Mouse (Mus musculus) A20 (cell line): ENCODE measurements around the gene Ranbp3l.

Source experiments
- DNase-seq: peaks from one replicate; pipeline ENCODE4 v3.0.0-alpha.2; 2011; ENCODE audit warnings: low read depth, low spot score

Ranbp3l gene

GRCm38 (mm10) chr15:9070912-9071555 lies 103.3 kb downstream of the Ranbp3l start, which contains the start of gene Nadk2:
Gene Nadk2, plus strand, starts transcription at chr15:9071260.
- DNase-seq, result peak; percentile 98

- DNase-seq, result peak; percentile 69
Measured at GRCm38 (mm10) chr15:9071556-9072544, 104.1 kb downstream of the Ranbp3l start.

GRCm38 (mm10) chr15:9072630-9073029 lies 104.9 kb downstream of the Ranbp3l start:
- DNase-seq, result peak; percentile 71

DNA sequence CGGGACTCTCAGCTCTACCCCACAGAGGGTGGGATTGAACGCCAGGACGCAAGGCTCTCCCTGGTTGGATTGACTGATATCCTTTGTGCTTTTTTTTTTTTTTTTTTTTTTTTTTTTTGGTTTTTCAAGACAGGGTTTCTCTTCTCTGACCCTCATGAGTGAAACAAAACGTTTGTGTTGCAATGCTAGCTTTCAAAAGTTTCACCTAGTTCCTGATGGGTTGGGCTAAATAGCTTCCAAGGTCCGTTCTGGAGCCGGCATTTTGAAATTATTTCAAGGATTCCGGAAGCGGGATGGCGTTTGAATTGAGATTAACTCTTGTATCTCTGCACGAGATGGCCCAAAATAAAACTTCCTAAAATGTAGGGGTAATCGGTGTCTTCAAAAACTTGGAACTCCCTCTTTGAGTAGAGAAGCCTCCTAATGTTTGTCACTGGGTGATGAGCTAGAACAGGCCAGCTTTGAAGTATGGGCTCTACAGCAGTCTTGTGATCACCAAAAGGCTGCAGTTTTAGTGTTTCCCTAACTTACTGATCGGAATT lies 105.4 kb downstream of the Ranbp3l start:
- no peak for DNase-seq

GRCm38 (mm10) chr15:9073684-9074083 lies 105.9 kb downstream of the Ranbp3l start:
- peak; percentile 42 for DNase-seq

DNA sequence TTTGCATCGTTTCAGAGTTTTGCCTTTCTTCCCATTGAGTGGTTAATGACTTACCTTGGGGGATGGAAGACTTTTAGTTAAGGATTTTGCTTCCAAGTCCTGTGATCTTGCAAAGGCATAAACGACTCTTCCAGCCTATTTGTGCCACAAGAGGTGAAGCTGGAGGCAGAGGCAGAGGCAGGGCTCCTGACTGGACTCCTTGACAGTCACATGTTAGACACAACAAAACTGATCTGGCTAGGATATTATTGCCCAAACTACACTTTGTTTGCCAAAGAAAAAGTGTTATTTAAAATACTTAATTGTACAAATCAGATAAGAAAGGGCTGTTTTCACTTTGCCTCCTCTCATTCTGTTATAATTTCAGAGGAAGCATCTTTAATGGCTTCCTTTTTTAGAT lies 106.4 kb downstream of the Ranbp3l start:
- DNase-seq, result no peak

DNA sequence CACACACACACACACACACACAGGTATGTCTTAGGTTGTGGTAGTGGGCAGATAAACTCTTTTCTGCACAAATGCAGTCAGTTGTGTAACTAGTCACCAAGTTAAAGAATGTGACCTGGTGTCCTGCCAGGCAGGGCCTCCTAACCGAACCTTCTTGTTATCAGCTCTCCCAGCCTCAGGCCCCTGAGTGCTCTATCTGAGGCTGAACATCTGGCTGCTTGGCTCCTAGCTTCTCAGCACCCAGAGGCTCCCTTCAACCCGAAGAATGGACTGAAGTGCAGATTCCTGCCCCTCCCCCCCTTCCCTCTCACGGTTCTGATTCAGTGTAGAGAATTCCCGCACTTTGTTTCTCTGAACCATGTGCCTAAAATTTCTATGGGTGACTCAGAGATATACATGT lies 106.9 kb downstream of the Ranbp3l start:
- DNase-seq, result no peak

DNA sequence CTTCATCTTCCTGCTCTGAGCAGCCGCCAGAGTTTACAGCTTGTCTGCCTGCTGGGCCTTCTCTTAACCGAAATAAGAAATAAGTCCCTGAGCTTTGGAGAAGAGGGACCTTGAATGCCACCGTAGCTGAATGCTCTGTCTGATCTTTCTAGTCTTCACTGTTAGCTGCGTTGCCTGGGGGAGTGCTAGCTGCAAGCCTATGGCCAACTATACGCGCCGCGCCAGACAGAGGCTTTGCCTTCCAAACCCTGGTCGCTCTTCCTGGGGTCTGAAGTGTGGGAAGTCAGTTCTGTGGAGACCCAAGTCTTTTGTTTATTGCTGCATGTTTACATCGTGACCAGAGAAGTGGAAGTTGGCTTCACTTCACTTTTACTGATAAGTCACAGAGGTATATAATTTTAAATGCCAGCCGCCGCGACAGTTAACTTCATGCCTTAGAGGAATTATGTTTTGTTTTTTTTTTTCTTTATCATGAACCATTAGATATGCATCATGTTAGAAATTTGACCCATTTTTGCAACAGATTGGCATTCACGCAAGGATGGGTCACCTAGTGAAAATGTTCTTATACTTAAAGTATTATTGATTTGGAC lies 108.0 kb downstream of the Ranbp3l start:
- no peak for DNase-seq

DNA sequence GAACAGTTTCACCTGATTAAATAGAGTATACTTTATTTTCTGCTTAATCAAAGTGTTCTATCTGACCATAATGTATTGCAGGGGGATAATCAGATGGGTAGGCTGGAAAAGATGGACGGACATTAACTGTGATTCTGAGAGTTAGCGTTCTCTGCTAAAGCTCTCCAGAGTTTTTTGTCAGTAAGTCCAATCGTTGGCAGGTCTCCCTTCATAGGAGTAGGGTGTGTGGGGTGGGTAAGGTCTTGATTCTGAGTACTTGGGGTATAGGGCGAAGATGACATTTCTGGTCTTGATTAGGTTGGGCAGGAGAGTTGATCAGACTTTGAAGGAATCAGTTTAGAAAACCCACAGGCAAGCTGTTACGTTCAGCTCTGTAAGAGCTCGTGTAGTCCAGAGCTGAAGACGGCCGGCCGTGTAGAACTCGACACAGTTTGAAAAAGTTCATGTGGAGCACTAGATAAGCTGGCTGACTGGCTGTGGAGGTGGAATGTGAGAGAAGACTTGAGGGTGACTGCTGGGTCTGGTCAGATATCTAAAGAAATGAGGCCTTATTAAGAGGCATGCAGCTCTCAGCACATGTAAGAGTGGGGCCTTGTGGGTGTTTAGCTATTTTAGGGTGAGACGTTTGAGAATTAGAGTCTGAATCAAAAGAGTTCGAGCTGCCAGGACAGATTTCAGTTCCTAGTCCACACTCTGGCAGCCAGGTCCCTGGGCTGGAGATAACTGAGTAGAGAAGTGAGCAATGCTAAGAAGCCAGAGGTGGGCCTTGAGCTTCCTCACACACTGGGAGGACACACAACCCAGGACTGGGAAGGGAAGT lies 110.9 kb downstream of the Ranbp3l start:
- peak; percentile 20 for DNase-seq

GRCm38 (mm10) chr15:9079626-9080025 lies 111.9 kb downstream of the Ranbp3l start:
- no peak for DNase-seq

GRCm38 (mm10) chr15:9080206-9080605 lies 112.5 kb downstream of the Ranbp3l start:
- no peak for DNase-seq

DNA sequence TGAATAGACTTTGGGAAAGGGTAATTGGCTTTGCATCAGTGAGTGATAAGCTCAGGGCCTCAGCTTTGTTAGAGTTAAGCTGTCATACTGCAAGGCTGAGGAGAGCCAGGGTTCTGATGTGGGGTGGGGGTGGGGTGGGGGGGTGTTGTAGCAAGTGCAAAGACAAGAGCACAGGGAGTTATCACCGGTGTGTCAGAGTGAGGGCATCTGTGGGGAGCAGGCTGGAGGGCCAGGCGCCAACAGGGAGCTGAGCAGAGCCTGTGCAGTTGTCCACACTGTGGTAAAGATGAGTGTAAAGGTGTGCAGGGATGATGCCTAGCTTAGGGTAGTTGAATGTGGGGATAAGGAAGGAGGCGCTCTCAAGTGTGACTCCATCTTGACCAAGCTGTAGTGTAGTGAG lies 113.5 kb downstream of the Ranbp3l start:
- no peak for DNase-seq

DNA sequence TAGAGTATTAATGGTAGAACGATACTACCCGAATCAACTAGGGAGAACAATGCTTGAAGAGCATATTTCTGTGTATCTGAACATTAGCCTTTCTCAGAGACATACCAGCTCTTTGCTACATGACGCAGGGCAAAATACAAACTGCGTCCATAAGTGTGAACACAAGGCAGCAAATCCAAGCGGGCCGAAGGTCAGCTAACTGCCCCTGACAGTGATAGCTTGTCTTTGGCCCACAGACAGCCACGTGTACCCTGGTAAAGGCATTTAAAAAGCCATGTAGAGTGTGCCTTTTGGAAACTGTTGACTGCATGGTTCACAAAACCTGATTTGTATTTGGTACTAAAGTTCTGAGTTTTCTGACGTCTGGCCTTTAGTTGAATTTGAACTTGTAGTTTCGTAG lies 115.0 kb downstream of the Ranbp3l start:
- no peak for DNase-seq

GRCm38 (mm10) chr15:9086813-9087212 lies 119.1 kb downstream of the Ranbp3l start:
- no peak for DNase-seq

DNA sequence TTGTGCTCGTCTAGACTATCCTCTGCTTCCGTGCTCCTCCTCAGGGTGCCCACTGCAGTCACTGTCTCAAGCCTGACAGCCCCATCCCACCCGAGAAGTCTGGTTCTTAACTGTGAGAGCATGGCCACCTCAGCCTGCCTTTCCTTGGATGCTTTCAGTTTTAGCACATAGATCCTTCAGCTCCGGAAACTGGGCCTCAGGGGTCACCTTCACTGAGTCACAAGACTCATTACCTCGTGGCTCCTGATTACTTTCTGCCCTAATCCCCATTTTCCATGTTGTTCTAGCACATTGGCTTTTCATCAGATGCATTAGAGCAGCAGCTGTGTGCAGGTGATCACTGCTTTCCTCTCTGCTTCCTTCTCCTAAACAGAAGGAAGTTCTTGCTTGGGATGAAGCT lies 119.7 kb downstream of the Ranbp3l start:
- DNase-seq, result no peak

DNA sequence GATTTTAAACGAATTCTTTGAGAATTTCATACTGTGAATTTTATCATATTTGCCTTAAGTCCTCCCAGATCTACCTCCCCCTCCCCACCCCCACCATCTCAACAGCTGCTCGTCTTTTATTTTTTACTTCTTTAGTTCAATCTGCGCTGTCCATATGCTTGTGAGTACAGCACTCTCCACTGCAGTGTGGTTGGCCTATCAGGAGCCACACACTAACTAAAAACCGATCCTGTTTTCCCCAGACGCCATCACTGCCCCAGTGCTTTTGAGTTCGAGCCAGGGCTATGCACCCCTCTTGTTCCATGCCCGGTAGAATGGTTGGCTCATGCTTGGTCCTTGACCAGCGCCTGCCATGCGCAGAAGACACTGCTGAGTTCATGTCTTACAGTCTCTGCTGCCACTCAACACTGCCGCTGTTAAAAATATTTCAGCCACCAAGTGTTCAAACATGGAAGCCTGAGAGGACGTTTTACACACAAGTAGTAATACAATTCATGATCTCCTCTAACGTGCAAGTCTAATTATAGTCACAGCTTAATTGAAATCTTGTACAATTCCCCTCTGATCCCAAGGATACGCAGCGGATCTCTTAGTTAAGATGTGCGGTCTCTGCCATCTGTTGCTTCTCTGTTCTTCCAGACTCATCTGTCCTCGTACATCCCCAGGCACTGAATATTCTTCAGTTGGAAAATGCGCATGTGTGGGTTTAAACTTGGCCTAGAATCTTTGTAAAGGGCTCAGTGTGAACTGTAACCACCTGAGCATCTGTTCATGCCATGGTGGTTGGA lies 120.3 kb downstream of the Ranbp3l start:
- no peak for DNase-seq

DNA sequence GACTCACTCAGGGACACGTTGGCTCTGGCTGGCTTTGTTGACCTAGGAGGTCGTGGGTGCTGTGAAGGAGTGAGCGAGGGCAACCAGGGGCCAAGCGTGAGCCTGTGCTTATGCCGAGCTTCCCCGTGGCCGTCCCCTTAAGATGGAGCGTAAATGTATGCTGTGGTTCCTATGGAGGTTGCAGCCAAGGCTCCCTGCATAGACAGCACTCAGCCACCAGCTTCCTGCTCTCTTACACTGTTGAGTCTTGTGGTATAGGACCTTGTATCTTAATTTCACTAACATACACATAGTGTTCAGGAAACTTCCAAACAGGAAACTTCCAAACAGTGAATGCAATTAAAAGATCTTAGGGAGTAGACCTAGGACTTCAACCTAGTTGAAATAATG lies 120.9 kb downstream of the Ranbp3l start:
- no peak for DNase-seq

GRCm38 (mm10) chr15:9089136-9089720 lies 121.5 kb downstream of the Ranbp3l start:
- DNase-seq, result no peak

GRCm38 (mm10) chr15:9090662-9091061 lies 122.9 kb downstream of the Ranbp3l start:
- no peak for DNase-seq
